Mouse (Mus musculus): Measurements from ENCODE around the gene Adgrl3. TPM values are rescaled to one million over a fixed set of nuclear protein-coding genes. Genes with fewer than 3 reads are reported as not detected.

Gene Adgrl3
- total and polyA plus RNA-seq, 2 experiments from 2014 or later, result 1.7 to 7.3 TPM

DNA sequence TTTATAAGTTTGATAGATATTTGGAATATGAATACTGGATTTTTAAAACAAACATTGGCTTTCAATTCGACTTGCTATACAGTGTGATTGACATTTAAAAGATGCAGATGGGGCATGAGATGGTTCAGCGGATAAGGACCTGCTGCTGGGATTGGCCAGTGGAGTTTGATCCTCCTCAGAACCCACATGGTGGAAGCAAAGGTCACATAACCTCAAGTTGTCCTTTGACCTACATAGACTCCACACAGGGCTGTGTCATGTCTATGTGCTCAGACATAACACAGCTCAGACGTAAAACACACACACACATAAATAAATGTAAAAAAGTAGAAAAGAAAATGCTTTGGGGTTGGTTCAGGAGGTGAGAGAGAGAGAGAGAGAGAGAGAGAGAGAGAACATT lies 397.4 kb downstream of the Adgrl3 start:
- Histone ChIP-seq H3K4me2 (ENCODE audit: low read depth, low read length) (no peak overlapping the region), H3K4me1 (ENCODE audit: control insufficient read depth, insufficient read depth) (no peaks in the 10 kb centered on the region), H3K9me3 (replicated peaks; ENCODE audit: control insufficient read depth, low read length) (no peaks in the 10 kb centered on the region), H3K9ac (replicated peaks; ENCODE audit: low read depth, low read length) (no peak overlapping the region), H3K36me3 (replicated peaks; ENCODE audit: control insufficient read depth, insufficient read depth, low read length) (no peaks in the 10 kb centered on the region), H3K27me3 (ENCODE audit: control insufficient read depth, insufficient read depth, low read length) (no peaks in the 10 kb centered on the region), H3K4me3 (ENCODE audit: low read depth, low read length) (no peak overlapping the region), H3K27ac (ENCODE audit: low read depth) (no peak overlapping the region)
- TF ChIP-seq EP300 (IDR thresholded peaks at IDR 0.05; ENCODE audit: low read depth) (no peak), CTCF (IDR thresholded peaks at IDR 0.05; ENCODE audit: low read depth) (no peak)
- DNase-seq (ENCODE audit: low spot score), result no peak
- ATAC-seq (ENCODE audit: insufficient read depth, low read depth), result no peak
- WGBS, result 67% methylated on average over 3 of the region's 3 CpGs

DNA sequence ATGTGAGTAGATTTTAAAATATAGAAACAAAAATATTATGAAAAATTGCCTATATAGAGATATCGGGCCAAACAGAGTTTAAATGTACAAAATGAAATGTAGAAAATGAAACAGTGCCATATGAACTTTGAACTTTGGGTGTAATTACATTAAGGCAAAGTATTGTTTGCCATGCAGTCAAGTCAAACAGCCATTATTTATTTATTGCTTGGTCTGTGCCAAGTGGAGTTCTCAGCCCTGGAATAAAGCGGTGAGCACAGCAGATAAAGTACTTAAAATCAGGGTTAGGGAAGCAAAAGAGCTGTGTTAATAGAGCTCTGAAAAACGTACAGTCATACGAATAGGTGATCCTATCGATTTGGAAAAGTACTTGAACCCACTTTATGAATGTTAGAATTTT lies 407.5 kb downstream of the Adgrl3 start:
- TF ChIP-seq CTCF (IDR thresholded peaks at IDR 0.05; ENCODE audit: low read depth), result no peak
- TF ChIP-seq EP300 (IDR thresholded peaks at IDR 0.05; ENCODE audit: low read depth), result no peak
- Histone ChIP-seq H3K4me3 (ENCODE audit: low read depth, low read length) (no peak overlapping the region), H3K36me3 (replicated peaks; ENCODE audit: control insufficient read depth, insufficient read depth, low read length) (no peaks in the 10 kb centered on the region), H3K9me3 (replicated peaks; ENCODE audit: control insufficient read depth, low read length) (no peaks in the 10 kb centered on the region; the same call in 1 of the 2 replicates), H3K4me2 (ENCODE audit: low read depth, low read length) (no peak overlapping the region), H3K9ac (replicated peaks; ENCODE audit: low read depth, low read length) (no peak overlapping the region), H3K4me1 (ENCODE audit: control insufficient read depth, insufficient read depth) (no peaks in the 10 kb centered on the region), H3K27me3 (ENCODE audit: control insufficient read depth, insufficient read depth, low read length) (no peaks in the 10 kb centered on the region), H3K27ac (ENCODE audit: low read depth) (no peak overlapping the region)
- DNase-seq (ENCODE audit: low spot score) (no peak), ATAC-seq (ENCODE audit: insufficient read depth, low read depth) (no peak)
- 75% methylated on average over 5 of the region's 5 CpGs for WGBS

DNA sequence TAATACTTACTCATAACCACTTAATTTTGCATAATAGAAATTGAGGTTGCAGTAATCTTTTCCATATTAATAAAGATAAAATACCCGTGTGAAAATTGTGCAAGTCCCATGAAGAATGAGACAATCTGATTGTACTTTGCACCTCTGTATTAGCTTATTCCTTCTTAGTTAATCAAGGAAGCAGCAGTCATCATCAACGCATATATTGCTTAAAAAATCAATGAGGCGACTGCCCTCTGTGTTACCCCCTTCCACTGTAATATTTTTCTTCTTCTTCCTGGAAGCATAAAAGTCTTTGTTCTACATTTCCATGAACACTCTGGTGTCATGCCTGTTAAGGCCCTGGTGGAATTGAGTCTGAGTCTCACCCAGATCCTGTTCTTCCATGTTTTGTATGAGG lies 416.4 kb downstream of the Adgrl3 start:
- TF ChIP-seq EP300 (IDR thresholded peaks at IDR 0.05; ENCODE audit: low read depth), result no peak
- TF ChIP-seq CTCF (IDR thresholded peaks at IDR 0.05; ENCODE audit: low read depth), result no peak
- 84% methylated on average over 3 of the region's 3 CpGs for WGBS
- Histone ChIP-seq H3K4me2 (ENCODE audit: low read depth, low read length) (no peak overlapping the region), H3K9ac (replicated peaks; ENCODE audit: low read depth, low read length) (no peak overlapping the region), H3K27me3 (ENCODE audit: control insufficient read depth, insufficient read depth, low read length) (no peaks in the 10 kb centered on the region), H3K9me3 (replicated peaks; ENCODE audit: control insufficient read depth, low read length) (0 out of 2 replicates have a peak, but pooled peaks cover 4% of the 10 kb centered on the region), H3K4me1 (ENCODE audit: control insufficient read depth, insufficient read depth) (no peaks in the 10 kb centered on the region), H3K27ac (ENCODE audit: low read depth) (no peak overlapping the region), H3K4me3 (ENCODE audit: low read depth, low read length) (no peak overlapping the region), H3K36me3 (replicated peaks; ENCODE audit: control insufficient read depth, insufficient read depth, low read length) (no peaks in the 10 kb centered on the region)
- DNase-seq (ENCODE audit: low spot score) (no peak), ATAC-seq (ENCODE audit: insufficient read depth, low read depth) (no peak)

DNA sequence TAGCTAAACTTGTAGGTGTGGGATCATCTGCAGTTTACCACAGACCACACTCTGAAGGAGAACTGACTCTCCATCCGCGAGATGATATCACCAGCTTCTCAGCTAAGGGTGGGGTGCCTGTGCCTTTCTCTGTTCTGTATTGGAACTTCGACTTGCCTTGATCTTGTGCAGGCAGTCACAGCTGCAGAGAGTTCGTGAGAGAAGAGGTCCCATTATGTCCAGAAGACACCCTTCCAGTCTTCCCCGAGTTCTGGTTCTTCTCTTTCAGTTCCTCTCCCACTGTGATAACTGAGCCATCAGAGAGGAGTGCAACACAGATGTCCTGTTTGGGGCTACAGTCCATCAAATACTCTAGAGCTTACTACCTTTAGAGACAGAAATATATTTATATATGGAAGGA lies 422.2 kb downstream of the Adgrl3 start:
- Histone ChIP-seq H3K36me3 (replicated peaks; ENCODE audit: control insufficient read depth, insufficient read depth, low read length) (no peaks in the 10 kb centered on the region), H3K4me1 (ENCODE audit: control insufficient read depth, insufficient read depth) (no peaks in the 10 kb centered on the region), H3K9ac (replicated peaks; ENCODE audit: low read depth, low read length) (no peak overlapping the region), H3K4me2 (ENCODE audit: low read depth, low read length) (no peak overlapping the region), H3K27me3 (ENCODE audit: control insufficient read depth, insufficient read depth, low read length) (no peaks in the 10 kb centered on the region), H3K9me3 (replicated peaks; ENCODE audit: control insufficient read depth, low read length) (0 out of 2 replicates have a peak, but pooled peaks cover 4% of the 10 kb centered on the region), H3K27ac (ENCODE audit: low read depth) (no peak overlapping the region), H3K4me3 (ENCODE audit: low read depth, low read length) (no peak overlapping the region)
- no peak for ATAC-seq (ENCODE audit: insufficient read depth, low read depth)
- TF ChIP-seq EP300 (IDR thresholded peaks at IDR 0.05; ENCODE audit: low read depth), result no peak
- TF ChIP-seq CTCF (IDR thresholded peaks at IDR 0.05; ENCODE audit: low read depth), result no peak
- WGBS, result 53% methylated on average over 5 of the region's 5 CpGs
- no peak for DNase-seq (ENCODE audit: low spot score)

DNA sequence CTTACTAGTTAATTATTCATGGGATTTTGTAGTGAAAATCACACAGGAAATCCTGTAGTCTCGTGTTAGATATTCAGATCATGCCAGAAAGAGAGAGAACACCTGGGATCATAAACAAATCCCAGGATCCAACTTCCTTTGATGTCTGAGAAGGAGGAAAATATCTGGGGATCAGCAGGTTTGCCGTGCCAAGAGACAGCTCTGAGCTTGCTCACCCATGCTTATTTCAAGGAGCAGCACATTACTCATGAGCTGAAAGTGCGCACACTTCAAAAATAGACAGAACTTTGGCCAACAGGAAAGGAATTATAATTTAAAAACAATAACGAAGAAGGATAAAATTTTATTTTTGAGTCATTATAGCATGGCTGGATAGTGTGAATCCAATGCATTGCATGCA lies 446.0 kb downstream of the Adgrl3 start:
- no peaks in the 10 kb centered on the region for H3K4me1 ChIP-seq (ENCODE audit: control insufficient read depth, insufficient read depth)
- TF ChIP-seq CTCF (IDR thresholded peaks at IDR 0.05; ENCODE audit: low read depth), result no peak
- TF ChIP-seq EP300 (IDR thresholded peaks at IDR 0.05; ENCODE audit: low read depth), result no peak
- no peak overlapping the region for H3K4me2 ChIP-seq (ENCODE audit: low read depth, low read length)
- no peaks in the 10 kb centered on the region for H3K9me3 ChIP-seq (replicated peaks; ENCODE audit: control insufficient read depth, low read length)
- 53% methylated on average over 4 of the region's 4 CpGs for WGBS
- no peaks in the 10 kb centered on the region for H3K27me3 ChIP-seq (ENCODE audit: control insufficient read depth, insufficient read depth, low read length)
- no peaks in the 10 kb centered on the region for H3K36me3 ChIP-seq (replicated peaks; ENCODE audit: control insufficient read depth, insufficient read depth, low read length)
- ATAC-seq (ENCODE audit: insufficient read depth, low read depth), result no peak
- no peak overlapping the region for H3K9ac ChIP-seq (replicated peaks; ENCODE audit: low read depth, low read length)
- no peak overlapping the region for H3K4me3 ChIP-seq (ENCODE audit: low read depth, low read length)
- no peak overlapping the region for H3K27ac ChIP-seq (ENCODE audit: low read depth)
- no peak for DNase-seq (ENCODE audit: low spot score)

DNA sequence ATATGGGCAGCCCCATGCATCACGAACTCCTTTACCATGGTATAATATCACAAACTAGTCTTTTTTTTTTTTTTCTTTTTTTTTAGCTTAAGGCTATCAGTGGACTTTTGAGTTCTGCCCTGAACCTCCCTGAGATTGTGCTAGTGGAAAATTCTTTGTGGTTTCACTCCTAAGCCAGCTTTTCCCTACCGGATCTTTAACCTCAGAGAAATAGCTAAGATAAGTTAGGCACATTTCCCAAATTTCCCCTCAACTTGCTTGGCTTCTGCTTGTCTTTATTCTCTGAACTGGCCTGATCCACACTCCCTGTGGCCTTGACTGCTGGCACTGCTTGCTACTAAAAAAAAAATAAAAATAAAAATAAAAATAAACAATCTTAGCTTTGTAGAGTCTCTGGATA lies 454.7 kb downstream of the Adgrl3 start:
- TF ChIP-seq EP300 (IDR thresholded peaks at IDR 0.05; ENCODE audit: low read depth) (no peak), CTCF (IDR thresholded peaks at IDR 0.05; ENCODE audit: low read depth) (no peak)
- ATAC-seq (ENCODE audit: insufficient read depth, low read depth) (no peak), DNase-seq (ENCODE audit: low spot score) (no peak)
- H3K27me3 ChIP-seq (ENCODE audit: control insufficient read depth, insufficient read depth, low read length), result no peaks in the 10 kb centered on the region
- no peak overlapping the region for H3K4me3 ChIP-seq (ENCODE audit: low read depth, low read length)
- no peaks in the 10 kb centered on the region for H3K9me3 ChIP-seq (replicated peaks; ENCODE audit: control insufficient read depth, low read length)
- H3K4me1 ChIP-seq (ENCODE audit: control insufficient read depth, insufficient read depth), result no peaks in the 10 kb centered on the region
- H3K27ac ChIP-seq (ENCODE audit: low read depth), result no peak overlapping the region
- H3K36me3 ChIP-seq (replicated peaks; ENCODE audit: control insufficient read depth, insufficient read depth, low read length), result no peaks in the 10 kb centered on the region
- H3K4me2 ChIP-seq (ENCODE audit: low read depth, low read length), result no peak overlapping the region
- 50% methylated on average over 2 of the region's 2 CpGs for WGBS
- no peak overlapping the region for H3K9ac ChIP-seq (replicated peaks; ENCODE audit: low read depth, low read length)

All from heart, postnatal 0 days (tissue).